Mouse (Mus musculus) lung, embryonic 14.5 days (tissue): ENCODE data around the gene Elfn2. TPM values are rescaled to one million over a fixed set of nuclear protein-coding genes. Genes with fewer than 3 reads are reported as not detected.
A peak's percentile ranks its signal among the peaks of the same experiment; 100 is the strongest.

Experiments
- ATAC-seq: fragments of 200-750 bp; cut with Nextera tagmentation; 2 replicates; pipeline ENCODE4 v1.8.0; 2017; ENCODE audit warnings: mild to moderate bottlenecking, moderate TSS enrichment, moderate library complexity; ENCODE audit not compliant: insufficient read depth
- DNase-seq: peaks from one replicate; pipeline ENCODE4 v3.0.0-alpha.2; 2015
- H3K27ac ChIP-seq: fragments of 300-500 bp; sonication (generic); 2 replicates; pipeline ENCODE4 v1.5.1; 2014; ENCODE audit warnings: low read depth, mild to moderate bottlenecking, moderate library complexity
- H3K27me3 ChIP-seq: fragments of 300-500 bp; sonication (generic); 2 replicates; pipeline ENCODE4 v1.6.1; 2014; ENCODE audit warnings: low read length, control low read depth; ENCODE audit not compliant: insufficient read depth
- H3K36me3 ChIP-seq: fragments of 300-500 bp; sonication (generic); 2 replicates; pipeline ENCODE4 v1.6.1; 2014; ENCODE audit warnings: control low read depth; ENCODE audit not compliant: insufficient read depth
- H3K4me1 ChIP-seq: fragments of 300-500 bp; sonication (generic); 2 replicates; pipeline ENCODE4 v1.6.1; 2014; ENCODE audit warnings: antibody characterized with exemption, control low read depth; ENCODE audit not compliant: insufficient read depth
- H3K4me2 ChIP-seq: fragments of 300-500 bp; sonication (generic); 2 replicates; pipeline ENCODE4 v1.6.1; 2014; ENCODE audit warnings: mild to moderate bottlenecking
- H3K4me3 ChIP-seq: fragments of 300-500 bp; sonication (generic); 2 replicates; pipeline ENCODE4 v1.5.1; 2014; ENCODE audit warnings: low read depth, low read length
- H3K9ac ChIP-seq: fragments of 300-500 bp; sonication (generic); 2 replicates; pipeline ENCODE4 v1.6.1; 2014
- H3K9me3 ChIP-seq: fragments of 300-500 bp; sonication (generic); 2 replicates; pipeline ENCODE4 v1.6.1; 2016; ENCODE audit warnings: low read depth, low read length, control low read depth
- CTCF ChIP-seq: IDR thresholded peaks from 2 replicates; pipeline ENCODE4 v1.5.1; 2016; ENCODE audit warnings: antibody characterized with exemption, low read depth
- WGBS: fragments of 180-500 bp; shearing (Covaris S2); extraction: QIAGEN DNeasy Blood & Tissue Kit; methylation state at CpG from one replicate; pipeline ENCODE4 v1.1.7; 2014; 5-methylcytosine and 5-hydroxymethylcytosine counted together
- polyA plus RNA-seq: library from polyadenylated mRNA; unstranded; fragments of >200 nt; fragmentation: Nextera tagmentation; extraction: Ambion mirVana; gene quantifications from 2 replicates; pipeline ENCODE4 v1.2.1, GENCODE M21; 2014

Gene Elfn2
- polyA plus RNA-seq, 1 experiment from 2014 or later: 0.08 TPM

DNA sequence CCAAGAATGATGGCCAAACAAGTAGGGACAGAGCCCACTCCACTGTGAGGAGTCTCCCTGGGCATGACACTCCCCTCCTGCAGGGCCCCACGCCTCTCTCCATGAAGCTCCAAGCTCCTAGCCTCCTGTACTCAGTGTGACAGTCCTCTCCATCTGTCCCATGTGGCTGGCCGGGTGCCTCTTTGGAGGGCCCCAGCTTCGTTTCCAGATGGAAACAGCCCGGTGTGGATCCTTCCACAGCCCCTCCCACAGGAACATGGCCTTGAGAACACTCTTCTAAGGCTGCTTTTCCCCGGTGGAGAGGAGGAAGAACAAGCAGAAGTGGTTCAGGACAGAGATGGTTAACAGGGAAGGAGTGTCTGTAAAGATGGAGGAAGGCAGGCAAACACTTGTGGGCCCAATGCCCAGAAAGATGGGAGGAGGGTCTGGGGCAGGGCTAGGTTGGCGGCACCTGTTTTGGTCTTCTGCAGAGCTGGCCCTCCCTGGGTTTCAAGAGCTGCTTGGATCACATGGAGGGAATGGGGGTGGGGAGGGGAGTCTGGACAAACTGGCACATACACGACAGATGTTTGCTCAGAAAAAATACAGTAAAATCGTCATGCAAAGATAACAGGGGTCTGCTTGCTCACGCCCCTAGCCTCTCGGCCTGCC is 49.2 kb downstream of the Elfn2 start:
- no peaks in the 10 kb centered on the region for H3K36me3 ChIP-seq
- ATAC-seq: 0 out of 2 replicates have a peak, but pooled peaks have one; percentile 60
- no peaks in the 10 kb centered on the region for H3K9me3 ChIP-seq
- 35% methylated on average over 10 of the region's 10 CpGs for WGBS
- peaks cover 33% of the 10 kb centered on the region for H3K27me3 ChIP-seq
- H3K27ac ChIP-seq: no peak overlapping the region
- H3K4me2 ChIP-seq: no peak overlapping the region
- H3K4me1 ChIP-seq: 0 out of 2 replicates have a peak, but pooled peaks cover 5% of the 10 kb centered on the region
- no peak overlapping the region for H3K9ac ChIP-seq
- DNase-seq: peak; percentile 52
- TF ChIP-seq CTCF: no peak
- no peak overlapping the region for H3K4me3 ChIP-seq

DNA sequence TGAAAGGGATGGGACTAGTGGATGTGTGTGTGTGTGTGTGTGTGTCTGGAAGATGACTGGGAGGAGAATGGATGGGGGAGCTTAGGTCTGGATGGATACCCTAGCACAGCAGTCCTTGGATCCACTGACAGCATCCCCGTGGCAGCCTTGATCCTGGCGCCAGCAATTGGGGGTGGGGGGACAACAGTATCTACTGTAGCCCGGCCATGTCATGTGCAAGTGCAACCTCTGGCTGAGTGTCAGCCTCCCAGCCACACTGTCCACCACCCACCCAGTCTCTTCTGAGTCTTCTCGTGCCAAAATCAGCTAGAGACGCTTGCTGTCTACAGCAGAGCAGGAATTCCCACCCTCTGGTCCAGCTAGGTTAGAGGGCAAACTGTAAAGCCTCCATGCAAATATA is 54.3 kb downstream of the Elfn2 start:
- H3K4me2 ChIP-seq: no peak overlapping the region
- no peaks in the 10 kb centered on the region for H3K9me3 ChIP-seq
- WGBS: 46% methylated on average over 5 of the region's 5 CpGs
- peak; percentile 71 for ATAC-seq
- no peak overlapping the region for H3K4me3 ChIP-seq
- no peaks in the 10 kb centered on the region for H3K27me3 ChIP-seq
- H3K4me1 ChIP-seq: no peaks in the 10 kb centered on the region
- no peak overlapping the region for H3K9ac ChIP-seq
- peak; percentile 59 for DNase-seq
- no peak overlapping the region for H3K27ac ChIP-seq
- no peak for TF ChIP-seq CTCF
- no peaks in the 10 kb centered on the region for H3K36me3 ChIP-seq

DNA sequence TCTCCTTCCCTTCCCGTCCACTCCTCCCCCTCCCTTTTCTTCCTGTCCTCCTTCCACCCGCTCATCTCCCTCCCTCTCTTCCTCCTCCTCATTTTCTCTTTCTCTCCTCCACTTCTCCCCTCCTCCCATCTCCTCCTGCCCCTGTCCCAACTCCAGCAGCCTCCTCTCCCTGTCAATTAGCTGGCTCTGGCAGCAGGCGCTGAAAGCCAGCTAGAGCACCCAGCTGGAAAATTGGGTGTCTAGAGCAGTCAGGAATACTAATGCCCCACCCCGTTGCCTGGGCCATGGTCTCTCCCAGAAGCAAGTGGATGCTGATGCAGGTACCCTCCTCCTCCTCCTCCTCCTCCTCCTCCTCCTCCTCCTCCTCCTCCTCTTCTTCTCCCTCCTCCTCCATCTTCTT is 67.4 kb downstream of the Elfn2 start:
- no peak overlapping the region for H3K9ac ChIP-seq
- no peak overlapping the region for H3K4me3 ChIP-seq
- TF ChIP-seq CTCF: no peak
- 29% methylated on average over 4 of the region's 4 CpGs for WGBS
- no peak overlapping the region for H3K27ac ChIP-seq
- no peaks in the 10 kb centered on the region for H3K27me3 ChIP-seq
- DNase-seq (no peak), ATAC-seq (no peak)
- no peak overlapping the region for H3K4me2 ChIP-seq
- H3K4me1 ChIP-seq: no peaks in the 10 kb centered on the region
- no peaks in the 10 kb centered on the region for H3K36me3 ChIP-seq
- no peaks in the 10 kb centered on the region for H3K9me3 ChIP-seq

DNA sequence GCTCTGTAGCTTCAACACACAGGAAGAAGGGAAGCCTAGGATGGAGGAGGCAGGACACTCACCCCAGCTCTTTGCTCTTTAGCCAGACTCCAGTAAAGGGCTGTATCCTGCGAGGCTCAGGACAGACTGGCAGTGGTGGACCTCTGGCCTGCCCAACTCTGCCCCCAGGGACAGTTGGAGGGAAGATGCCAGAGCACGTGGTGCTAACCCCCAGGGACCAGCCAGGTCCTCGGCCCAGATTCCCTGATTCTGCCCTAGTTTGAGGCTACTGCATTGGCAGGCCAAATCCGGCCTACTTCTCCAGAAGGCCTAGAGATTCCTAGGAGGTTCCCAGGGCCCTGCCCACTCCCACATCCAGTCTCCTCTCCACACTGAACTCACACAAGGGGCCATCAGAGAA is 70.8 kb downstream of the Elfn2 start:
- Histone ChIP-seq H3K9me3 (no peaks in the 10 kb centered on the region), H3K9ac (no peak overlapping the region), H3K4me3 (no peak overlapping the region), H3K36me3 (no peaks in the 10 kb centered on the region), H3K27ac (no peak overlapping the region), H3K4me2 (no peak overlapping the region), H3K27me3 (no peaks in the 10 kb centered on the region), H3K4me1 (no peaks in the 10 kb centered on the region)
- no peak for TF ChIP-seq CTCF
- no peak for ATAC-seq
- WGBS: 78% methylated on average over 4 of the region's 4 CpGs
- DNase-seq: no peak

DNA sequence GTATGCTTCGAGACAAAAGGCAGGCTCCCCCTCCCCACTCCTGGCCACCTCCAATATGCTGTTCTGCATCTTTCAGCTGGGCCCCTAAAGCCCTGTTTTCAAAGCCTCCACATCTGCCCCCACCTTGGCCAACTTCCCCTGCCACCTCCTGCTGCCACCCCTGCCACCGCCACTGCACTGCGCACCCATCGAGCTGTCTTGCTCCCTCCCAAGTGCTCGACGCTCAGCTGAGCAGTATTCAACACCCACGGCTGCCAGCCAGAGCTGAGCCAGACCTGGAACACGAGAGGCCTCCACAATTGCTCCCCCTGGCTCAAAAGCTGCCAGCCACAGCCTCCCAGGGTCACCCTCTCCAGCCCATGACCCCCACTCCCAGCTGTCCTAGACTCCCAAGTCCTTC is 74.0 kb downstream of the Elfn2 start:
- Histone ChIP-seq H3K9ac (no peak overlapping the region), H3K4me2 (no peak overlapping the region), H3K36me3 (no peaks in the 10 kb centered on the region), H3K27me3 (no peaks in the 10 kb centered on the region), H3K9me3 (no peaks in the 10 kb centered on the region), H3K4me3 (no peak overlapping the region), H3K4me1 (no peaks in the 10 kb centered on the region), H3K27ac (no peak overlapping the region)
- DNase-seq (no peak), ATAC-seq (no peak)
- WGBS: 39% methylated on average over 8 of the region's 8 CpGs
- TF ChIP-seq CTCF: no peak

DNA sequence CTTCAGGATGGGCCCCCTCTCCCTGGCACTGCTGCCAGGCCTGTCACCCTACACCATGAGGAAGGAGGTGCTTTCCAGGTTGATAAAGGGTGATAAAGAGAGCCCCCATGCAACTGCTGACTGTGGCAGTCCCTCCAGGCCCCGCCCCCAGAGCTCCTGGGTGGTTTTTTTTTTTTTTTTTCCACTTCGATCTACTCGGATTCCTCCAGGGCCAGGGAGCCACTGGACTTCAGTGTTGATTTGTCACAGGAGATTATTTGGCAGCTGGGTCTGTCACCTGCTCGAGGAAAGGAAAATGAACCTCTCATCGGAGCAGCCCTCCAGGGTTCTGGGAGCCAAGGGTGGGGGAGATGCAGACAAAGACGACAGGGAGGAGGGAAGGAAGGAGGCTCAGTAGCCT is 74.9 kb downstream of the Elfn2 start:
- no peaks in the 10 kb centered on the region for H3K27me3 ChIP-seq
- DNase-seq (no peak), ATAC-seq (no peak)
- WGBS: 16% methylated on average over 6 of the region's 6 CpGs
- H3K36me3 ChIP-seq: no peaks in the 10 kb centered on the region
- H3K9ac ChIP-seq: no peak overlapping the region
- no peak overlapping the region for H3K4me3 ChIP-seq
- H3K27ac ChIP-seq: no peak overlapping the region
- H3K9me3 ChIP-seq: no peaks in the 10 kb centered on the region
- no peaks in the 10 kb centered on the region for H3K4me1 ChIP-seq
- H3K4me2 ChIP-seq: no peak overlapping the region
- TF ChIP-seq CTCF: no peak

DNA sequence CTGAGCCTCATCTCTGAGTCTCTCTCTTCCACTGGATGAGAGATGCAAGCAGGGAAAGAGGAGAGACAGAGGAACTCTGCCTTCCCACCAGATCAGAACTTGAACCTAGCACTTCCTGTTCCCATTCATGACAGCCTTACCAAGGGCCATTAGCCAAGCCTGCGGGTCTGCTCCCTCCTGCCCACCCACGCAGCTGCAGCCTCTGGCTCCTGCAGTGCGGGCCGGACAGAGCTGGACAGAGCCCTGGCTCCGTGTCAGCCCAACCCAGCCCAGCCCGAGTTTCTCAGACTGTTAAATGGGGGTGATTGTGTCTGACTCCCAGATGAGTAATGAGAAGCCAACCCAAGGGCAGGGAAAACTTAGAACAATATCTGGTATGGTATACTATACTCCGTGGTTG is 83.3 kb downstream of the Elfn2 start:
- no peak overlapping the region for H3K4me2 ChIP-seq
- WGBS: 25% methylated on average over 7 of the region's 7 CpGs
- H3K36me3 ChIP-seq: no peaks in the 10 kb centered on the region
- no peak overlapping the region for H3K9ac ChIP-seq
- no peak overlapping the region for H3K27ac ChIP-seq
- peak; percentile 69 for DNase-seq
- H3K4me3 ChIP-seq: no peak overlapping the region
- no peaks in the 10 kb centered on the region for H3K9me3 ChIP-seq
- peak; percentile 78 for ATAC-seq
- no peaks in the 10 kb centered on the region for H3K27me3 ChIP-seq
- H3K4me1 ChIP-seq: no peaks in the 10 kb centered on the region
- no peak for TF ChIP-seq CTCF
